Mouse (Mus musculus): Measurements from ENCODE around the gene Tars2. TPM values are rescaled to one million over a fixed set of nuclear protein-coding genes. Genes with fewer than 3 reads are reported as not detected.

Tars2 gene
- total and polyA plus RNA-seq, 3 experiments, result 31.3 to 45.3 (median 42.1) TPM

- H3K4me1 ChIP-seq (ENCODE audit: control insufficient read depth, insufficient read depth, low read length), result no peaks in the 10 kb centered on the region
- WGBS, result 84% methylated on average over 3 of the region's 3 CpGs
- no peak for DNase-seq
- no peaks in the 10 kb centered on the region for H3K36me3 ChIP-seq (ENCODE audit: control insufficient read depth, insufficient read depth, low read length)
- no peak overlapping the region for H3K27ac ChIP-seq
- H3K9ac ChIP-seq (ENCODE audit: low read depth, low read length), result no peak overlapping the region
- H3K4me3 ChIP-seq, result no peak overlapping the region
- TF ChIP-seq EP300 (IDR thresholded peaks at IDR 0.05; ENCODE audit: insufficient read depth, low read depth, low read length) (no peak), POLR2A (IDR thresholded peaks at IDR 0.05; ENCODE audit: insufficient read depth, low read depth, low read length) (no peak), CTCF (IDR thresholded peaks at IDR 0.05) (no peak)
- H3K79me2 ChIP-seq (replicated peaks; ENCODE audit: control insufficient read depth, insufficient read depth, low read length), result no peaks in the 10 kb centered on the region
- intact Hi-C loops (cut with DNase I), result loop anchor here (5.0 kb wide), 1 partner anchor 121 kb away; no protein-coding TSS in a partner anchor
- H3K27me3 ChIP-seq (ENCODE audit: control insufficient read depth, insufficient read depth, low read length), result no peaks in the 10 kb centered on the region
Measured at GRCm38 (mm10) chr3:95752935-95753334, 7.1 kb downstream of the Tars2 start.

- 19% methylated on average over 8 of the region's 8 CpGs for WGBS
- Histone ChIP-seq H3K27me3 (ENCODE audit: control insufficient read depth, insufficient read depth, low read length) (no peaks in the 10 kb centered on the region), H3K4me3 (peak overlapping the region; percentile 25; the same call in 1 of the 2 replicates), H3K79me2 (replicated peaks; ENCODE audit: control insufficient read depth, insufficient read depth, low read length) (no peaks in the 10 kb centered on the region), H3K36me3 (ENCODE audit: control insufficient read depth, insufficient read depth, low read length) (no peaks in the 10 kb centered on the region), H3K4me1 (ENCODE audit: control insufficient read depth, insufficient read depth, low read length) (peaks cover 10% of the 10 kb centered on the region), H3K27ac (peak overlapping the region; percentile 61), H3K9ac (ENCODE audit: low read depth, low read length) (0 out of 2 replicates have a peak overlapping the region, but pooled peaks have one; percentile 26)
- intact Hi-C loops (cut with DNase I), result no loop called here
- no peak for TF ChIP-seq CTCF (IDR thresholded peaks at IDR 0.05)
- 0 out of 2 replicates have a peak, but pooled peaks have one; percentile 17 for TF ChIP-seq EP300 (IDR thresholded peaks at IDR 0.05; ENCODE audit: insufficient read depth, low read depth, low read length)
- TF ChIP-seq POLR2A (IDR thresholded peaks at IDR 0.05; ENCODE audit: insufficient read depth, low read depth, low read length), result peak; percentile 54; the same call in 1 of the 2 replicates
- peak; percentile 62 to 76 for DNase-seq
Measured at GRCm38 (mm10) chr3:95740406-95740805, 19.6 kb downstream of the Tars2 start.

GRCm38 (mm10) chr3:95739353-95740104 is 20.5 kb downstream of the Tars2 start, which contains the start of gene Ecm1:
Gene Ecm1, minus strand, starts transcription at chr3:95739569.
- H3K36me3 ChIP-seq (ENCODE audit: control insufficient read depth, insufficient read depth, low read length), result no peaks in the 10 kb centered on the region
- DNase-seq, result peak; percentile 75 to 82
- no peaks in the 10 kb centered on the region for H3K79me2 ChIP-seq (replicated peaks; ENCODE audit: control insufficient read depth, insufficient read depth, low read length)
- peak within 1 kb of the TSS; percentile 25 for H3K4me3 ChIP-seq
- no peaks in the 10 kb centered on the region for H3K27me3 ChIP-seq (ENCODE audit: control insufficient read depth, insufficient read depth, low read length)
- intact Hi-C loops (cut with DNase I), result no loop called here
- peak within 1 kb of the TSS; percentile 26 for H3K9ac ChIP-seq (ENCODE audit: low read depth, low read length)
- H3K27ac ChIP-seq, result peak within 1 kb of the TSS; percentile 61
- H3K4me1 ChIP-seq (ENCODE audit: control insufficient read depth, insufficient read depth, low read length), result peaks cover 10% of the 10 kb centered on the region
- 35% methylated on average over 7 of the region's 7 CpGs for WGBS
- TF ChIP-seq CTCF (IDR thresholded peaks at IDR 0.05) (no peak; the same call in 1 of the 2 replicates), EP300 (IDR thresholded peaks at IDR 0.05; ENCODE audit: insufficient read depth, low read depth, low read length) (0 out of 2 replicates have a peak, but pooled peaks have one; percentile 34), POLR2A (IDR thresholded peaks at IDR 0.05; ENCODE audit: insufficient read depth, low read depth, low read length) (peak; percentile 91)

- Histone ChIP-seq H3K4me3 (no peak overlapping the region), H3K27ac (no peak overlapping the region), H3K4me1 (ENCODE audit: control insufficient read depth, insufficient read depth, low read length) (peaks cover 14% of the 10 kb centered on the region), H3K79me2 (replicated peaks; ENCODE audit: control insufficient read depth, insufficient read depth, low read length) (no peaks in the 10 kb centered on the region), H3K36me3 (ENCODE audit: control insufficient read depth, insufficient read depth, low read length) (no peaks in the 10 kb centered on the region), H3K27me3 (ENCODE audit: control insufficient read depth, insufficient read depth, low read length) (no peaks in the 10 kb centered on the region), H3K9ac (ENCODE audit: low read depth, low read length) (no peak overlapping the region)
- DNase-seq, result no peak
- intact Hi-C loops (cut with DNase I), result no loop called here
- TF ChIP-seq EP300 (IDR thresholded peaks at IDR 0.05; ENCODE audit: insufficient read depth, low read depth, low read length) (no peak), POLR2A (IDR thresholded peaks at IDR 0.05; ENCODE audit: insufficient read depth, low read depth, low read length) (no peak), CTCF (IDR thresholded peaks at IDR 0.05) (no peak)
- 91% methylated on average over 12 of the region's 12 CpGs for WGBS
Measured at GRCm38 (mm10) chr3:95735071-95735670, 24.8 kb downstream of the Tars2 start.

GRCm38 (mm10) chr3:95734092-95734702 is 25.8 kb downstream of the Tars2 start:
- Histone ChIP-seq H3K27me3 (ENCODE audit: control insufficient read depth, insufficient read depth, low read length) (no peaks in the 10 kb centered on the region), H3K36me3 (ENCODE audit: control insufficient read depth, insufficient read depth, low read length) (no peaks in the 10 kb centered on the region), H3K4me1 (ENCODE audit: control insufficient read depth, insufficient read depth, low read length) (peaks cover 10% of the 10 kb centered on the region), H3K27ac (peak overlapping the region; percentile 15; the same call in 1 of the 2 replicates), H3K4me3 (no peak overlapping the region), H3K79me2 (replicated peaks; ENCODE audit: control insufficient read depth, insufficient read depth, low read length) (no peaks in the 10 kb centered on the region), H3K9ac (ENCODE audit: low read depth, low read length) (no peak overlapping the region)
- intact Hi-C loops (cut with DNase I), result loop anchor here (5.0 kb wide), 1 partner anchor 47 kb away; the partner anchor contains the start of gene Adamtsl4
- TF ChIP-seq CTCF (IDR thresholded peaks at IDR 0.05) (no peak), POLR2A (IDR thresholded peaks at IDR 0.05; ENCODE audit: insufficient read depth, low read depth, low read length) (no peak), EP300 (IDR thresholded peaks at IDR 0.05; ENCODE audit: insufficient read depth, low read depth, low read length) (no peak)
- 66% methylated on average over 13 of the region's 13 CpGs for WGBS
- DNase-seq, result peak; percentile 58 to 62
